Mouse (Mus musculus) fat pad, adult 2 months (tissue): Measurements from ENCODE around the gene Tmco5b.

Experiments used
- DNase-seq: peaks from one replicate; pipeline ENCODE4 v3.0.0-alpha.2; 2011; ENCODE audit warnings: low read depth, low spot score; ENCODE audit errors: extremely low read depth

Gene Tmco5b

GRCm38 (mm10) chr2:113285432-113285831, at the start of gene Tmco5b:
TSS of gene Tmco5b (plus strand) at chr2:113285732.
- DNase-seq, result no peak

- no peak for DNase-seq
Observed at GRCm38 (mm10) chr2:113236993-113237392, 48.5 kb upstream of the Tmco5b start.

GRCm38 (mm10) chr2:113238871-113239270, 46.7 kb upstream of the Tmco5b start:
- DNase-seq, result no peak

GRCm38 (mm10) chr2:113302349-113303239, 17.1 kb downstream of the Tmco5b start:
- no peak for DNase-seq

GRCm38 (mm10) chr2:113303240-113303538, 17.7 kb downstream of the Tmco5b start:
- DNase-seq, result no peak

GRCm38 (mm10) chr2:113305339-113305738, 19.8 kb downstream of the Tmco5b start:
- no peak for DNase-seq

- no peak for DNase-seq
Observed at GRCm38 (mm10) chr2:113311211-113311610, 25.7 kb downstream of the Tmco5b start.

- no peak for DNase-seq
Observed at GRCm38 (mm10) chr2:113323016-113323415, 37.5 kb downstream of the Tmco5b start.

- no peak for DNase-seq
Observed at GRCm38 (mm10) chr2:113333799-113334541, 48.4 kb downstream of the Tmco5b start.

GRCm38 (mm10) chr2:113335561-113336294, 50.2 kb downstream of the Tmco5b start:
- DNase-seq, result no peak

- no peak for DNase-seq
Observed at GRCm38 (mm10) chr2:113344536-113344935, 59.0 kb downstream of the Tmco5b start.
